Mouse (Mus musculus) intestine, embryonic 16.5 days (tissue): ENCODE measurements around the gene Snapc4. TPM values are rescaled to one million over a fixed set of nuclear protein-coding genes. Genes with fewer than 3 reads are reported as not detected.

Source experiments
- ATAC-seq: fragments of 200-750 bp; cut with Nextera tagmentation; 2 replicates; pipeline ENCODE4 v1.8.0; 2017; ENCODE audit warnings: moderate TSS enrichment, moderate library complexity
- H3K27ac ChIP-seq: fragments of 300-500 bp; sonication (generic); 2 replicates; pipeline ENCODE4 v1.5.1; 2014; ENCODE audit warnings: mild to moderate bottlenecking, low read length
- H3K27me3 ChIP-seq: fragments of 300-500 bp; sonication (generic); replicated peaks from 2 replicates; pipeline ENCODE4 v1.6.1; 2014; ENCODE audit warnings: low read length, control low read depth, mixed read lengths; ENCODE audit not compliant: control insufficient read depth, insufficient read depth
- H3K36me3 ChIP-seq: fragments of 300-500 bp; sonication (generic); 2 replicates; pipeline ENCODE4 v1.6.1; 2014; ENCODE audit warnings: low read length, control low read depth; ENCODE audit not compliant: control insufficient read depth, insufficient read depth
- H3K4me1 ChIP-seq: fragments of 300-500 bp; sonication (generic); 2 replicates; pipeline ENCODE4 v1.6.1; 2014; ENCODE audit warnings: low read length, control low read depth, mixed read lengths; ENCODE audit not compliant: control insufficient read depth, insufficient read depth
- H3K4me2 ChIP-seq: fragments of 300-500 bp; sonication (generic); 2 replicates; pipeline ENCODE4 v1.6.1; 2014; ENCODE audit warnings: low read depth, low read length, control low read depth
- H3K4me3 ChIP-seq: fragments of 300-500 bp; sonication (generic); 2 replicates; pipeline ENCODE4 v1.5.1; 2014; ENCODE audit warnings: mild to moderate bottlenecking, low read length
- H3K9ac ChIP-seq: fragments of 300-500 bp; sonication (generic); 2 replicates; pipeline ENCODE4 v1.6.1; 2014; ENCODE audit warnings: low read depth, low read length
- H3K9me3 ChIP-seq: fragments of 300-500 bp; sonication (generic); 2 replicates; pipeline ENCODE4 v1.6.1; 2016; ENCODE audit warnings: low read length, control low read depth; ENCODE audit not compliant: control insufficient read depth
- WGBS: fragments of 180-500 bp; shearing (Covaris S2); extraction: QIAGEN DNeasy Blood & Tissue Kit; methylation state at CpG from one replicate; pipeline ENCODE4 v1.1.7; 2014; 5-methylcytosine and 5-hydroxymethylcytosine counted together
- polyA plus RNA-seq: library from polyadenylated mRNA; unstranded; fragments of >200 nt; fragmentation: Nextera tagmentation; extraction: Ambion mirVana; gene quantifications from 2 replicates; pipeline ENCODE4 v1.2.1, GENCODE M21; 2015

Snapc4 gene
- polyA plus RNA-seq, 1 experiment from 2014 or later, result 19.1 TPM

- Histone ChIP-seq H3K27me3 (no peaks in the 10 kb centered on the region), H3K36me3 (no peaks in the 10 kb centered on the region), H3K9me3 (no peaks in the 10 kb centered on the region), H3K4me3 (peak overlapping the region; percentile 82; the same call in 1 of the 2 replicates), H3K27ac (peak overlapping the region; percentile 95), H3K4me2 (peak overlapping the region; percentile 68; the same call in 1 of the 2 replicates), H3K4me1 (peaks cover 33% of the 10 kb centered on the region), H3K9ac (peak overlapping the region; percentile 91; the same call in 1 of the 2 replicates)
- 46% methylated on average over 13 of the region's 13 CpGs for WGBS
- ATAC-seq, result peak; percentile 9; the same call in 1 of the 2 replicates
Observed at GRCm38 (mm10) chr2:26314281-26315071, 66.0 kb downstream of the Snapc4 start.

- Histone ChIP-seq H3K4me3 (no peak overlapping the region), H3K27me3 (no peaks in the 10 kb centered on the region), H3K27ac (no peak overlapping the region), H3K9me3 (no peaks in the 10 kb centered on the region), H3K9ac (no peak overlapping the region), H3K4me1 (peaks cover 38% of the 10 kb centered on the region), H3K36me3 (no peaks in the 10 kb centered on the region), H3K4me2 (no peak overlapping the region)
- 92% methylated on average over 1 of the region's 1 CpGs for WGBS
- ATAC-seq, result no peak
Observed at GRCm38 (mm10) chr2:26313394-26313793, 67.1 kb downstream of the Snapc4 start.

GRCm38 (mm10) chr2:26312812-26313211, 67.6 kb downstream of the Snapc4 start:
- WGBS, result 69% methylated on average over 2 of the region's 2 CpGs
- Histone ChIP-seq H3K4me3 (no peak overlapping the region), H3K27ac (no peak overlapping the region), H3K36me3 (no peaks in the 10 kb centered on the region), H3K4me1 (peaks cover 33% of the 10 kb centered on the region), H3K9ac (no peak overlapping the region), H3K27me3 (no peaks in the 10 kb centered on the region), H3K4me2 (no peak overlapping the region), H3K9me3 (no peaks in the 10 kb centered on the region)
- no peak for ATAC-seq

Other genes starting within 250 kb of the Snapc4 start
- 0.09 TPM in 1 of 2 replicates, not detected in the other for gene Lhx3, start 172.4 kb downstream of the Snapc4 start, polyA plus RNA-seq
- 23.8 and 25.1 TPM in 2 replicates for gene Qsox2, start 143.1 kb downstream of the Snapc4 start, polyA plus RNA-seq
- 0.26 and 0.27 TPM in 2 replicates for gene Ccdc187, start 86.1 kb downstream of the Snapc4 start, polyA plus RNA-seq
- 22.6 and 23.2 TPM in 2 replicates for gene Gpsm1, start 65.1 kb downstream of the Snapc4 start, polyA plus RNA-seq
- gene Dnlz, start 28.5 kb downstream of the Snapc4 start, polyA plus RNA-seq, result 23.3 and 24.1 TPM in 2 replicates
- gene Card9, start 19.7 kb downstream of the Snapc4 start, polyA plus RNA-seq, result 0.86 and 1.1 TPM in 2 replicates
- gene Entr1, start 8.7 kb upstream of the Snapc4 start, polyA plus RNA-seq, result 80.4 and 88.4 TPM in 2 replicates
- gene Pmpca, start 8.7 kb upstream of the Snapc4 start, polyA plus RNA-seq, result 102 and 105 TPM in 2 replicates
- 14.8 and 15.9 TPM in 2 replicates for gene Inpp5e, start 28.6 kb upstream of the Snapc4 start, polyA plus RNA-seq
- gene Sec16a, start 64.6 kb upstream of the Snapc4 start, polyA plus RNA-seq, result 19.1 and 20.4 TPM in 2 replicates
- 7.4 and 8.4 TPM in 2 replicates for gene Notch1, start 136.0 kb upstream of the Snapc4 start, polyA plus RNA-seq
- gene Egfl7, start 199.4 kb upstream of the Snapc4 start, polyA plus RNA-seq, result 110 and 118 TPM in 2 replicates
- gene Gm20532, start 206.0 kb upstream of the Snapc4 start, polyA plus RNA-seq, result not detected in 2 replicates
- 113 and 116 TPM in 2 replicates for gene Agpat2, start 223.8 kb upstream of the Snapc4 start, polyA plus RNA-seq
- 24.8 and 27.0 TPM in 2 replicates for gene Fam69b, start 247.8 kb upstream of the Snapc4 start, polyA plus RNA-seq